Mouse (Mus musculus): ENCODE results near the gene Taar7a. TPM values are rescaled to one million over a fixed set of nuclear protein-coding genes. Genes with fewer than 3 reads are reported as not detected.

Gene Taar7a
- polyA plus RNA-seq, 1 experiment, result not detected

- Histone ChIP-seq H3K4me3 (replicated peaks; ENCODE audit: control insufficient read depth, low read depth, low read length) (no peak within 1 kb of the TSS), H3K4me1 (ENCODE audit: control insufficient read depth, insufficient read depth, low read length) (no peaks in the 10 kb centered on the region), H3K27ac (ENCODE audit: control insufficient read depth, insufficient read depth, low read depth, low read length, poor library complexity) (no peak within 1 kb of the TSS)
- TF ChIP-seq CTCF (IDR thresholded peaks at IDR 0.05; ENCODE audit: control insufficient read depth, insufficient read depth, low read length), result no peak
- no peak for TF ChIP-seq POLR2A (IDR thresholded peaks at IDR 0.05; ENCODE audit: borderline replicate concordance, control insufficient read depth, low read depth, low read length)
- WGBS, result 76% methylated on average over 1 of the region's 1 CpGs
Observed at GRCm38 (mm10) chr10:23999639-24000038, 6.4 kb upstream of the Taar7a start, which contains the start of gene Taar7b. Taar7b (plus strand) TSS chr10:23999939.

- no peak overlapping the region for H3K4me3 ChIP-seq (replicated peaks; ENCODE audit: control insufficient read depth, low read depth, low read length)
- 20% methylated on average over 5 of the region's 5 CpGs for WGBS
- H3K27ac ChIP-seq (ENCODE audit: control insufficient read depth, insufficient read depth, low read depth, low read length, poor library complexity), result no peak overlapping the region
- TF ChIP-seq CTCF (IDR thresholded peaks at IDR 0.05; ENCODE audit: control insufficient read depth, insufficient read depth, low read length) (no peak), POLR2A (IDR thresholded peaks at IDR 0.05; ENCODE audit: borderline replicate concordance, control insufficient read depth, low read depth, low read length) (no peak)
- no peaks in the 10 kb centered on the region for H3K4me1 ChIP-seq (ENCODE audit: control insufficient read depth, insufficient read depth, low read length)
Observed at GRCm38 (mm10) chr10:23986419-23986818, 6.9 kb downstream of the Taar7a start.

GRCm38 (mm10) chr10:23985546-23985945 lies 7.7 kb downstream of the Taar7a start, which contains the start of gene Taar6:
Taar6 (minus strand) TSS chr10:23985646.
- Histone ChIP-seq H3K27ac (ENCODE audit: control insufficient read depth, insufficient read depth, low read depth, low read length, poor library complexity) (no peak within 1 kb of the TSS), H3K4me1 (ENCODE audit: control insufficient read depth, insufficient read depth, low read length) (no peaks in the 10 kb centered on the region), H3K4me3 (replicated peaks; ENCODE audit: control insufficient read depth, low read depth, low read length) (no peak within 1 kb of the TSS)
- no peak for TF ChIP-seq CTCF (IDR thresholded peaks at IDR 0.05; ENCODE audit: control insufficient read depth, insufficient read depth, low read length)
- WGBS, result 82% methylated on average over 8 of the region's 8 CpGs

- H3K4me3 ChIP-seq (replicated peaks; ENCODE audit: control insufficient read depth, low read depth, low read length), result no peak overlapping the region
- H3K4me1 ChIP-seq (ENCODE audit: control insufficient read depth, insufficient read depth, low read length), result no peaks in the 10 kb centered on the region
- H3K27ac ChIP-seq (ENCODE audit: control insufficient read depth, insufficient read depth, low read depth, low read length, poor library complexity), result no peak overlapping the region
- 42% methylated on average over 16 of the region's 16 CpGs for WGBS
- TF ChIP-seq CTCF (IDR thresholded peaks at IDR 0.05; ENCODE audit: control insufficient read depth, insufficient read depth, low read length), result peak; percentile 67
- TF ChIP-seq POLR2A (IDR thresholded peaks at IDR 0.05; ENCODE audit: borderline replicate concordance, control insufficient read depth, low read depth, low read length), result no peak
Observed at GRCm38 (mm10) chr10:23978901-23979705, 14.2 kb downstream of the Taar7a start.

- Histone ChIP-seq H3K4me1 (ENCODE audit: control insufficient read depth, insufficient read depth, low read length) (no peaks in the 10 kb centered on the region), H3K27ac (ENCODE audit: control insufficient read depth, insufficient read depth, low read depth, low read length, poor library complexity) (no peak overlapping the region), H3K4me3 (replicated peaks; ENCODE audit: control insufficient read depth, low read depth, low read length) (no peak overlapping the region)
- 80% methylated on average over 4 of the region's 4 CpGs for WGBS
- TF ChIP-seq POLR2A (IDR thresholded peaks at IDR 0.05; ENCODE audit: borderline replicate concordance, control insufficient read depth, low read depth, low read length) (no peak), CTCF (IDR thresholded peaks at IDR 0.05; ENCODE audit: control insufficient read depth, insufficient read depth, low read length) (no peak)
Observed at GRCm38 (mm10) chr10:23977958-23978357, 15.3 kb downstream of the Taar7a start.

GRCm38 (mm10) chr10:23971256-23971655 lies 22.0 kb downstream of the Taar7a start:
- TF ChIP-seq POLR2A (IDR thresholded peaks at IDR 0.05; ENCODE audit: borderline replicate concordance, control insufficient read depth, low read depth, low read length), result no peak
- no peak for TF ChIP-seq CTCF (IDR thresholded peaks at IDR 0.05; ENCODE audit: control insufficient read depth, insufficient read depth, low read length)
- no peak overlapping the region for H3K27ac ChIP-seq (ENCODE audit: control insufficient read depth, insufficient read depth, low read depth, low read length, poor library complexity)
- no peaks in the 10 kb centered on the region for H3K4me1 ChIP-seq (ENCODE audit: control insufficient read depth, insufficient read depth, low read length)
- WGBS, result 78% methylated on average over 5 of the region's 5 CpGs
- H3K4me3 ChIP-seq (replicated peaks; ENCODE audit: control insufficient read depth, low read depth, low read length), result no peak overlapping the region

GRCm38 (mm10) chr10:23970656-23971165 lies 22.6 kb downstream of the Taar7a start, which contains the start of gene Taar5:
Taar5 (plus strand) TSS chr10:23970706.
- WGBS, result 79% methylated on average over 11 of the region's 11 CpGs
- H3K4me1 ChIP-seq (ENCODE audit: control insufficient read depth, insufficient read depth, low read length), result no peaks in the 10 kb centered on the region
- TF ChIP-seq POLR2A (IDR thresholded peaks at IDR 0.05; ENCODE audit: borderline replicate concordance, control insufficient read depth, low read depth, low read length) (no peak), CTCF (IDR thresholded peaks at IDR 0.05; ENCODE audit: control insufficient read depth, insufficient read depth, low read length) (no peak)
- H3K4me3 ChIP-seq (replicated peaks; ENCODE audit: control insufficient read depth, low read depth, low read length), result no peak within 1 kb of the TSS
- no peak within 1 kb of the TSS for H3K27ac ChIP-seq (ENCODE audit: control insufficient read depth, insufficient read depth, low read depth, low read length, poor library complexity)

- Histone ChIP-seq H3K27ac (ENCODE audit: control insufficient read depth, insufficient read depth, low read depth, low read length, poor library complexity) (no peak overlapping the region), H3K4me3 (replicated peaks; ENCODE audit: control insufficient read depth, low read depth, low read length) (no peak overlapping the region), H3K4me1 (ENCODE audit: control insufficient read depth, insufficient read depth, low read length) (no peaks in the 10 kb centered on the region)
- TF ChIP-seq CTCF (IDR thresholded peaks at IDR 0.05; ENCODE audit: control insufficient read depth, insufficient read depth, low read length) (no peak), POLR2A (IDR thresholded peaks at IDR 0.05; ENCODE audit: borderline replicate concordance, control insufficient read depth, low read depth, low read length) (no peak)
- WGBS, result 81% methylated on average over 6 of the region's 6 CpGs
Observed at GRCm38 (mm10) chr10:23964921-23965610, 28.2 kb downstream of the Taar7a start.
